Mouse (Mus musculus) embryonic facial prominence, embryonic 11.5 days (tissue): ENCODE data around the gene Nudt4. TPM values are rescaled to one million over a fixed set of nuclear protein-coding genes. Genes with fewer than 3 reads are reported as not detected.

ENCODE experiments used
- ATAC-seq: fragments of 200-750 bp; cut with Nextera tagmentation; replicated peaks from 2 replicates; pipeline ENCODE4 v1.8.0; 2017; ENCODE audit warnings: low read depth; ENCODE audit not compliant: insufficient number of reproducible peaks, low FRiP score, low TSS enrichment
- DNase-seq: peaks from one replicate; pipeline ENCODE4 v3.0.0-alpha.2; 2015; ENCODE audit warnings: low spot score
- H3K27ac ChIP-seq: fragments of 300-500 bp; sonication (generic); replicated peaks from 2 replicates; pipeline ENCODE4 v1.5.1; 2014; ENCODE audit warnings: mild to moderate bottlenecking, low read depth, low read length, control low read depth
- H3K27me3 ChIP-seq: fragments of 300-500 bp; sonication (generic); 2 replicates; pipeline ENCODE4 v1.6.1; 2014; ENCODE audit warnings: mild to moderate bottlenecking, low read length, moderate library complexity, mixed read lengths; ENCODE audit not compliant: control insufficient read depth, insufficient read depth
- H3K36me3 ChIP-seq: fragments of 300-500 bp; sonication (generic); replicated peaks from 2 replicates; pipeline ENCODE4 v1.6.1; 2014; ENCODE audit warnings: low read depth, mild to moderate bottlenecking, low read length, moderate library complexity, mixed read lengths; ENCODE audit not compliant: control insufficient read depth, insufficient read depth
- H3K4me1 ChIP-seq: fragments of 300-500 bp; sonication (generic); 2 replicates; pipeline ENCODE4 v1.6.1; 2014; ENCODE audit warnings: low read length, mixed read lengths; ENCODE audit not compliant: control insufficient read depth, insufficient read depth
- H3K4me2 ChIP-seq: fragments of 300-500 bp; sonication (generic); 2 replicates; pipeline ENCODE4 v1.6.1; 2014; ENCODE audit warnings: low read depth, mild to moderate bottlenecking, control low read depth, low read length, moderate library complexity
- H3K4me3 ChIP-seq: fragments of 300-500 bp; sonication (generic); 2 replicates; pipeline ENCODE4 v1.5.1; 2014; ENCODE audit warnings: low read depth, low read length, control low read depth
- H3K9ac ChIP-seq: fragments of 300-500 bp; sonication (generic); replicated peaks from 2 replicates; pipeline ENCODE4 v1.6.1; 2014; ENCODE audit warnings: mild to moderate bottlenecking, control low read depth, low read length
- H3K9me3 ChIP-seq: fragments of 300-500 bp; sonication (generic); replicated peaks from 2 replicates; pipeline ENCODE4 v1.6.1; 2016; ENCODE audit warnings: mild to moderate bottlenecking, low read length, inconsistent platforms, mixed read lengths; ENCODE audit not compliant: control insufficient read depth
- WGBS: fragments of 180-500 bp; shearing (Covaris S2); extraction: QIAGEN DNeasy Blood & Tissue Kit; methylation state at CpG from one replicate; pipeline ENCODE4 v1.1.7; 2014; 5-methylcytosine and 5-hydroxymethylcytosine counted together
- polyA plus RNA-seq: library from polyadenylated mRNA; unstranded; fragments of >200 nt; fragmentation: Nextera tagmentation; extraction: Ambion mirVana; gene quantifications from 2 replicates; pipeline ENCODE4 v1.2.1, GENCODE M21; 2014

Nudt4 gene
- polyA plus RNA-seq, 1 experiment from 2014 or later: 142 TPM

DNA sequence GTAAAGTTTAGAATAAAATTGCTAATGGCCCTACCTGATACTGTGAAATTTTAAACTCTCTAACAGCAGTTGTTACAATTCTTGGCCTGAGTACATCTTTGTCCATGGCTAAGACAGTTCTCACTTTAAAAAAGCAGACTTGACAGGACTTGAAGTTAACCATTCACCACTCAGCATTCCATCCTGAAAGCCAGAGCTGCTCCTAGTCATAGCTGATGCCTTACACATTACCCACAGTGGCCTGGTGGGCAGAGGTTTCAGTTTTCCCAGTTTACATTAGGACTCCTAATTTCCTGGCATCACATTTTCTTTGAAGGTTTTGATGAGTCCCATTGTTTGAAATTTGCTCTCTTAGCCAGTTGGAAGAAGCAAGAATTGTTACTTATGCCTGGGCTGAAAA lies 19.9 kb downstream of the Nudt4 start:
- H3K4me3 ChIP-seq: no peak overlapping the region
- H3K4me2 ChIP-seq: no peak overlapping the region
- H3K36me3 ChIP-seq: no peaks in the 10 kb centered on the region
- ATAC-seq (no peak), DNase-seq (no peak)
- H3K9me3 ChIP-seq: no peaks in the 10 kb centered on the region
- no peaks in the 10 kb centered on the region for H3K4me1 ChIP-seq
- no peak overlapping the region for H3K9ac ChIP-seq
- no peak overlapping the region for H3K27ac ChIP-seq
- no peaks in the 10 kb centered on the region for H3K27me3 ChIP-seq

DNA sequence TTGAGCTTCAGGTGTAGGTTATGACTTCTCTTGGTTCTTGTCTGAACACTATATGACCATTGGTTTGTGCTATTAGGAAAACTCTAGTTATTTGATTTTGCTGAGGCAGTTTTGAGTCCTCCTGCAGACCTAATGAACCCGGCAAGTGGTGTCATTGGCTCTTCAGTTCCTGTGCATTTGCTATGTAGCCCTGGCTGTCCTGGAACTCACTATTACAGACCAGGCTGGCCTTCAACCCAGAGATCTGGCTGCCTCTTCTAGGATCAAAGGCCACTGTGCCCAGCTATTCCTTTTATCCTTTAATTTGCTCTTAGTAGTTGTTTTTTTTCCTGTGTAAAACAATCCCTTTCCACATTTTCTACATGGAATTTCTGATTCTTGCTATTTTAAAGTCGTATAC lies 20.6 kb downstream of the Nudt4 start:
- Histone ChIP-seq H3K27me3 (no peaks in the 10 kb centered on the region), H3K9me3 (no peaks in the 10 kb centered on the region), H3K4me1 (no peaks in the 10 kb centered on the region), H3K27ac (no peak overlapping the region), H3K4me2 (no peak overlapping the region), H3K9ac (no peak overlapping the region), H3K4me3 (no peak overlapping the region), H3K36me3 (no peaks in the 10 kb centered on the region)
- ATAC-seq (no peak), DNase-seq (no peak)
- WGBS: 95% methylated on average over 2 of the region's 2 CpGs

DNA sequence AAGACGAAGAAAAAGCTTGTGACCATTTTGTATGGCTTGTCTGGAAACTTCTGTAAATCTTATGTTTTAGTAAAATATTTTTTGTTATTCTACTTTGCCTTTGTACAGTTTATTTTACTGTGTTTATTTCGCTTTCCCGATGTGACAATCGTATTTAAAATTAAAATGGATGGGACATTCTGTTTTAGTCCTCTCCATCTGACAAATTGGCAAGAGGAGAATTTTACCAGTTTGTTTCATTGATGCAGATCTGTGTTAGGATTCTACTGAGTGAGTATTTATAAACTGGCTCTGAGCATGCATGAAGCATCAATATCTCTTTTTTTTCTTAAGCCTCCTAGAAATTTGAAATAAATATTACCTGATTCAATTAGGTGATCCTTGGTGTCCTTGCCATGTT lies 21.0 kb downstream of the Nudt4 start:
- no peak overlapping the region for H3K4me2 ChIP-seq
- ATAC-seq (no peak), DNase-seq (no peak)
- H3K27ac ChIP-seq: no peak overlapping the region
- no peaks in the 10 kb centered on the region for H3K4me1 ChIP-seq
- H3K27me3 ChIP-seq: no peaks in the 10 kb centered on the region
- H3K9ac ChIP-seq: no peak overlapping the region
- H3K9me3 ChIP-seq: no peaks in the 10 kb centered on the region
- no peak overlapping the region for H3K4me3 ChIP-seq
- no peaks in the 10 kb centered on the region for H3K36me3 ChIP-seq
- 92% methylated on average over 4 of the region's 4 CpGs for WGBS

DNA sequence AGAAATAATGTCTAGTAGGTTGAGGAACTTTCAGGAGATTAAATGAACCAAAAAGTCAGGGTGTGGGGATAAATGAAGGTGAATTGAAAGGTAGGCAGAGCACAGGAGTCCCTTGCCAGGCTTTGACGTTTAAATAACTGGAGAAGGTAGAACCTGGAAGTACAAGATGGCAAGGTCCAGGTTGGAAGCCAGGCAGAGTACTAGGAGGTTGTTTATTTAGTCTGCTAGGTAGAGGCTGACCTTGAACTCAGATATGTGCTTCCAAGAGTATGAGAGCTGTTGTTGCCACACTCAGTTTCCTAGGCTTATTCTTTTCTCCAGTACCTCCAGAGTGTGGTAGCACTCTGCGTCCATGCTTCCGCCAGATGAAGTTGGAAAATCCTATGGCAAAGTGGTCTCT lies 24.1 kb downstream of the Nudt4 start:
- Histone ChIP-seq H3K27me3 (no peaks in the 10 kb centered on the region), H3K4me3 (no peak overlapping the region), H3K9me3 (no peaks in the 10 kb centered on the region), H3K9ac (no peak overlapping the region), H3K4me2 (no peak overlapping the region), H3K27ac (no peak overlapping the region), H3K4me1 (no peaks in the 10 kb centered on the region), H3K36me3 (no peaks in the 10 kb centered on the region)
- WGBS: 95% methylated on average over 3 of the region's 3 CpGs
- ATAC-seq (no peak), DNase-seq (no peak)

DNA sequence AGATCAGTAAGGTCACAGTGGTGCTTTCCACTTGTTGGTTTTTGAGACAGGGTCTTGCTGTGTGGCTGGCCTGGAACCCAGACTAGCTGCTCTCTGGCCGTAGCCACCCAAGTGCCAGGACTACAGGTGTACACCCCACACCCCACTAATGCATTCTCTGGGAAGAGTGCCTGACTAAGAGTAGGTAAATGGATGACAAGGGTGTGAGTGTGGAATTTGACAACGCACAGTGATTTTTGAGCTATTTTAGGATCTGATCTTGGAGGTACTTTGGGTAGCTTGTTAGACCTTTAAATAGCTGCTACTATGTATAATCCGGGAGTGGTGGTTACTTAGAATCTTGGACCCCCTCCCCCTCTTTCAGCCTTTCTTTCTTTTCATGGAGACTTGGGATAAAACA lies 24.7 kb downstream of the Nudt4 start:
- Histone ChIP-seq H3K27me3 (no peaks in the 10 kb centered on the region), H3K9ac (no peak overlapping the region), H3K4me1 (no peaks in the 10 kb centered on the region), H3K4me3 (no peak overlapping the region), H3K4me2 (no peak overlapping the region), H3K9me3 (no peaks in the 10 kb centered on the region), H3K36me3 (no peaks in the 10 kb centered on the region), H3K27ac (no peak overlapping the region)
- ATAC-seq: no peak
- 89% methylated on average over 3 of the region's 3 CpGs for WGBS
- DNase-seq: no peak

DNA sequence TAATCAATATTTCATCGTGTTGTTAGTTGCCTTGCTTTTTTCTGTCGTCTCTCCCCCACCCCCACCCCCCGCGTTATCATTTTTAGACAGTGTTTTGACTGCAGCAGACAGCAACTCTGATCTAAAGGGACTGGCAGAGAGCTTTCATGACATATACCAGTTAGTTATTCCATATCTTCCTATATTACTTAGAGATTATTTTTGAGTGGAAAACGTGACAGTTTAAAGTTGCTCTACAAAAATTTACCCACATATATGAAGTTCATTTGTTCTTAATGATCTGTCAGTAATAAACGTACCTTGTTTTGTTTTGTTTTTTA lies 27.8 kb downstream of the Nudt4 start:
- no peak overlapping the region for H3K4me2 ChIP-seq
- no peaks in the 10 kb centered on the region for H3K9me3 ChIP-seq
- WGBS: 89% methylated on average over 6 of the region's 6 CpGs
- H3K4me1 ChIP-seq: no peaks in the 10 kb centered on the region
- ATAC-seq (no peak), DNase-seq (no peak)
- no peaks in the 10 kb centered on the region for H3K27me3 ChIP-seq
- no peak overlapping the region for H3K4me3 ChIP-seq
- H3K27ac ChIP-seq: no peak overlapping the region
- H3K36me3 ChIP-seq: no peaks in the 10 kb centered on the region
- H3K9ac ChIP-seq: no peak overlapping the region

DNA sequence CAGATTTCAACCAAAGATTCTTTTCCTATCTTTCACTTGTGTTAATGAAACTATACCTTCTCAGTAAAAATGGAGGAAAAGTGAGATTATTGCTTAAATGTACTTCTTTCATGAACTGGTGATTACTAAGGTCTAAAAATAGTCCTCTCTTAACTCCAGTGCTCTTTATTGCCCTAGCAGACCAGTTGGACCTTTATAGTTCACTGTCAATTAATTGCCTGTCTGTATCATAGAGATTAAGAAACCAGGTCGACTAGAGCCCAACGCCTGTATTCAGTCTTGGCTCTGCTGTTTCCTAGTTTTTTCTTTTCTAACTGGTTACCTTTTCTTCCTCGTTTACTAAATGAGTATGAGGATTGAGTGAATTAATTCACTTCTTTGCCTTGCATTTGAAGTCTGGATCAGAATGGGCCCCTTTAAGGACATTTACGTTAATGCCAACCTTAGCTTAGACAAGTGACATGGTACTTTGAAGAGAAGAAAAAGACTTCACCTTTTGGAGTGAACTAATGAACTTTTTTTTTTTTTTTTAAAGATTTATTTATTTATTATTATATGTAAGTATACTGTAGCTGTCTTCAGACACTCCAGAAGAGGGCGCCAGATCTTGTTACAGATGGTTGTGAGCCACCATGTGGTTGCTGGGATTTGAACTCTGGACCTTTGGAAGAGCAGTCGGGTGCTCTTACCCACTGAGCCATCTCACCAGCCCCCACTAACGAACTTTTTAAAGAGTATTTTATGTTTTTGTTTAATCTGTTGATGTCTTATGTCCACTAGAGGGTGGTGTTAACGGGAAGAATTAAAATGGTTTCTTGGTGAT lies 28.3 kb downstream of the Nudt4 start:
- Histone ChIP-seq H3K27me3 (no peaks in the 10 kb centered on the region), H3K4me1 (no peaks in the 10 kb centered on the region), H3K27ac (no peak overlapping the region), H3K4me3 (no peak overlapping the region), H3K36me3 (no peaks in the 10 kb centered on the region), H3K9me3 (no peaks in the 10 kb centered on the region), H3K4me2 (no peak overlapping the region), H3K9ac (no peak overlapping the region)
- no peak for DNase-seq
- WGBS: 87% methylated on average over 8 of the region's 8 CpGs
- no peak for ATAC-seq

DNA sequence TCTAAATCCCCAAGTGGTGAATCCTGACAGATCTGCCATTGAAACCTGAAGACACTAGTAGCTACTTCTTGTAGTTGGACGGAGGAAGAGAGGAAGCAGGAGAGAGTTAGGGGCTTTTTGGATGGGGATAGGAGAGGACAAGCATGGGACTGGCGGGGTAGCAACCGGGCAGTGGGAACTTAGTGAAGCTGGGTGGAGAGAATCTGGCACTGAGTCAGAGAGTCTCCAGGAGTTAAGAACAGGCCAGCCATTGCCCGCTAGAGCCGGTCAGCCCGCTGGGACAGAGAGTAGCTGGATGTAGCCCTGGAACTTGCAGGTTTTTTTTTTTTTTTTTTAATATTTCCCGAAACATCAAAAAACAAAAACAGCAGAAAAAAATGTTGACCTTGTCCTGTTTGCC lies 30.6 kb downstream of the Nudt4 start:
- Histone ChIP-seq H3K36me3 (no peaks in the 10 kb centered on the region), H3K4me2 (no peak overlapping the region), H3K9me3 (no peaks in the 10 kb centered on the region), H3K27me3 (no peaks in the 10 kb centered on the region), H3K4me1 (no peaks in the 10 kb centered on the region), H3K9ac (no peak overlapping the region), H3K4me3 (no peak overlapping the region), H3K27ac (no peak overlapping the region)
- 91% methylated on average over 7 of the region's 7 CpGs for WGBS
- no peak for DNase-seq
- ATAC-seq: no peak
